Mouse (Mus musculus) right cerebral cortex, postnatal 36 days (tissue): ENCODE results near the gene Prpf19.

Experiments used
- DNase-seq, 2 experiments: peaks; one replicate each; pipeline ENCODE4 v3.0.0; 2022; ENCODE audit warnings: low spot score in 2 of 2, mixed read lengths in 1 of 2

The Prpf19 gene

DNA sequence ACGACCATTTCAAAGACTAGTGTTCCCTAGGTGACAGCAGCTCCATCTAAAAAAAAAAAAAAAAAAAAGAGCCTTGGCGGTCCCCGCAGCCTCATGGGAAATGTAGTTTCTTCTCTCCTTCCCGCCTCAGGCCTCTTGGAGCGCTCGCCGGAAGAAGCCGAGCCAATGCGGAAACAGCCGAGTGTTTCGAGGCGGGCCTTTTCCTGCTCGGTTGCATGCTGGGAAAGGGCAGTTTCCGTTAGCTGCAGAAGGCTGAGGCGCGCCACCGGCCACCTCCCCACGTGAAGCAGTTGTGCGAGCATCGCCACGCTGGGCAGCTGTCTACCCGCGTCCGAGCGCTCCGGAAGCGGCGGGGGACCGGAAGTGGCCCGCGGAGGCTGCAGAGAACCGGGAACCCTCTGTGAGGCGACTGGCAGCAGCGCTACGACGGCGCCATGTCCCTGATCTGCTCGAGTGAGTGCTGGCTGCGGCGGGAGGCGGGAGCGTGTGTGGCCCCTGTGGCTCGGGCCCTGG is at the start of gene Prpf19:
TSS of gene Prpf19 (plus strand) at position 216 of the 513 bp plus-strand sequence.
- DNase-seq: peak; percentile 97 to 98

DNA sequence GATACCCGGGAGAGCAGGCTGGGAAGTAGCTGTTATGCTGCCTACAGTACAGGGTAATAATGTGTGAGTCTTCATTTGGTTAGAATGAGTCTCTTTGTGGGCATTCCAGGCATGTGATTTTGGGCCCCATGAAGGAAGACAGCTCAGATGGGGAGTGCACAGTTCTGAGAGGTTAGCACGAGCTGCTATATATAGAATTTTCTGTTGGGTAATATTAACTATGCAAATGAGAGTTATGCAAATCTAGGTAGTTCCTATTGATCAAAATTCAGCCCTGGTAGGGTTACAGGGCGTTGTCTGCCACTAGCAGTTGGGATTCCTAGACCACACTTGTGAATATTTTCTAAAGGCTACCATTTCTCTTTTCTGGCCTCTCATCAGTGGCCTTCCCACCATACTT is 49.6 kb upstream of the Prpf19 start:
- no peak for DNase-seq

DNA sequence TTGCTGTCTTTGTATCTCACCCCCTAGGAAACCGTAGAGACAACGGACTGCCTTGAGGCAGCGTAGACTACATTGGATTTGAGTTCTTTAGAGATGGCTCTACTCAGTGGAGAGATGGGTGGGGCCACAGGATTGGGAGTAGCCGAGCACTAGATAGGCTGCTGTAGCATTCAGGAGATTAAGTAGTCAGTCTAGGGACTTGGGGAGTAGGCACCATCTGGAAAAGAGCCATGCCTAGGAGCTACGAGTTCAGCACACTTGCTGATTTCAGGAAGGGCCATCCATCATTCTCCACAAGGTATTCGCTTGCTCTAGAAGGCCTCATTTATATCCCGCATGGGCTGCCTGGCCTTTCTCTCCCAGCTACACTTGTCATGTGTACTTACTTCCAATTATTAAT is 48.9 kb upstream of the Prpf19 start:
- DNase-seq: no peak

DNA sequence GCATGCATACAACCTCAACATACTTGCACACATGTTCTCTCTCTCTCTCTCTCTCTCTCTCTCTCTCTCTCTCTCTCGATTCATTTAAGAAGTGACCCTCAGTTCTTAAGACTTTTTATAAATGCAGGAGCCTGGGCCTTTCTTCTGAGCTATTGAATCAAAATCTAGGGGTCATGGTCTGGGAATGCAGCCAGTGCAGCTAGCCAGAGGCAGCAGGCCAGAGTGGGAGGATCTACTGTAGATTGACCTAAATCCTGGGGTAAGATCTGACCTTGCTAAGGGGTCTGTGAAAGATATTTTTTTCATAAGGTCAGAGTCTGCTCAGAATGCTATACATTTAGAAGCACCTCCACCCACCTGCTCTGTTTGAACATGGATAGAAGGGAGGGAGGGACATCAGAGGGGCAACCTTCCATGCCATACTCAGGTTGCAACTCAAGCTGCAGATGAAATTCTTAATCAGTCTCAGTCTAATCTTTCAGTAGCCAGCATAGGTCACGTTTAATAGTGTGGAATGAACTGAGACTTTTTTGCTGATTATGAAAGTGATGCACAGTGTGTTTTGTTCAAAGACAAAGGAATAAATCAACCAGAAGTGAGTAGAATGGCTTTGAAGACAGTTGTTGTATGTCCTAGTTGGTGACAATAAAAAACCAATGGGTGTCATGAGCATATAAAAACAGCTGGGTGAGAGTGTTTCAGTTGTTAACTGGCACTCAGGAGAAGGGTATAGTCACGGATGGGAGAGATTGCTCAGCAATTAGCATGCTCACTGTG is 47.5 kb upstream of the Prpf19 start:
- DNase-seq: no peak

DNA sequence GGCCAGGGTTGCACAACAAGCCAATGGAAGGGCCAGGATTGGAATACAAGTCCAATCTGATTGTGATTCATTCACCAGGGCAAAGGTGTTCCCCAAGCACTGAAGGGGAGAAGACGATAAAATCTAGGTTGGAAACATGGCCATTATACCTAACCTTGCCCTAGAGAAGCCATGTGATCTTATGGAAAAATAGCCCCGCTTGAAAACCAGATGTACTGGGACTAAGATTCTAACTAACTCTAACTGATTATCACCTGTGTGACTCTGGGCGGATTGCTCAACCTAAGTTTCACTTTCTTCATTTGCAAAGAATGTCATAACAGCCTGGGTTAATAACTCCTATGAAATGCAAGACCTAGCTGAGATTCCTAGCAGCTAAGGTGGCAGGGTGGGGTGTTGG is 39.6 kb upstream of the Prpf19 start:
- DNase-seq: no peak

DNA sequence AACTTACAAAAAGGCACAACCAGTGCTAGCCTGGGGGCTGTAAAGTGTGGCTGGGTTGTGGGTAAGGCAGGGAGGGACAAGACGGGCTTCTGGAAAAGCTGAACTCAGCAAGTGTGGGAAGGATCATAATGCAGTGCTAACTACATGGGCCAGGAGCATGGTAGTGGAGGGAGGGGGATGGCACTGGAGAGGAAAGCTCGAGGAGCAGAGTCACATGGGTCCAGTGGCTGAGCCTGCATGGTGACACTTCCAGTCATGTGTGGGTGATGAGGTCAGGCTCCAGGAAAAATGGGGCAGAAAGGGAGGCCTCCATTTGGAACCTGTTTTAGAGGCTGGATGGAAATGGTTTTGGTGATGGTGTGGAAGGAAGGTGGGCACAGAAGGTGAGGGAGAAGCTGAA is 38.5 kb upstream of the Prpf19 start:
- DNase-seq: no peak

DNA sequence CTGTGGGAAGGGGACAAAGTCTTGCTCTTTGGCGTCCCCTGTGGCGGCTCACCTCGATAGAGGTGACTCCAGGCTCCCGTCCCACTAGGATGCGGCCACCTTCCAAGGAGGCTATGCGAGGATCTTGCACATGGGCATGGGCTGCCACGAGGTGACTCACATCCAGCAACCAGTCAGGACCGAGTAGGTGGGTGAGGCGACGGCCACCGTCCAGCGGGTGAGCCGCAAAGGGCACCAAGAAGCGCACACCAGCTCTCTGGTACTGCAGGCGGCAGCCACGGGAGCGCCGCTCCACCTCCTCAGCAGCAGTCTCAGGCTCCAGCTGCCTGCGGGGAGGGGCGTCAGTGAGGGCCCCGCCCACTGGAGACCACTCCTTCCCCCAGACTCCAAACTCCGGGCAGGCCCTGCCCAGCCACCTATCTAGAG is 34.9 kb upstream of the Prpf19 start:
- no peak for DNase-seq

DNA sequence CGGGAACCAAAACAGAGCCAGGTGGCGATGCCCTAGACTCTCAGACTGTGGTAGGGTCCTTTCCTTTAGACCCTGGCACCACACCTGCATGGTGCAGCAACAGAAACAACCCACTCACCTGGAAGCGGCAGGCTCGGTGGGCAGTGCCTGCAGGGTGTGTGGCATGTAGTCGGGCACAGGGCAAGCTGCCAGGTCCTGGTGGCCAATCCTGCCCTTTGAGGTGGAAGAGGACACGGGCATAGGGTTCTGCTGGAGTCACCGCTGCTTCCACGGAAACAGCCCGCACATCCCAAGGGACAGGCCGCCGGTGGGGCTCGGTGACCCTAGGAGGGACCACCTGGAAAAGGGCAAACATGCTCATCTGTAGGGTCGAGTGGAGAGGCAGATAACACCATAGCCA is 28.7 kb upstream of the Prpf19 start:
- DNase-seq: no peak

DNA sequence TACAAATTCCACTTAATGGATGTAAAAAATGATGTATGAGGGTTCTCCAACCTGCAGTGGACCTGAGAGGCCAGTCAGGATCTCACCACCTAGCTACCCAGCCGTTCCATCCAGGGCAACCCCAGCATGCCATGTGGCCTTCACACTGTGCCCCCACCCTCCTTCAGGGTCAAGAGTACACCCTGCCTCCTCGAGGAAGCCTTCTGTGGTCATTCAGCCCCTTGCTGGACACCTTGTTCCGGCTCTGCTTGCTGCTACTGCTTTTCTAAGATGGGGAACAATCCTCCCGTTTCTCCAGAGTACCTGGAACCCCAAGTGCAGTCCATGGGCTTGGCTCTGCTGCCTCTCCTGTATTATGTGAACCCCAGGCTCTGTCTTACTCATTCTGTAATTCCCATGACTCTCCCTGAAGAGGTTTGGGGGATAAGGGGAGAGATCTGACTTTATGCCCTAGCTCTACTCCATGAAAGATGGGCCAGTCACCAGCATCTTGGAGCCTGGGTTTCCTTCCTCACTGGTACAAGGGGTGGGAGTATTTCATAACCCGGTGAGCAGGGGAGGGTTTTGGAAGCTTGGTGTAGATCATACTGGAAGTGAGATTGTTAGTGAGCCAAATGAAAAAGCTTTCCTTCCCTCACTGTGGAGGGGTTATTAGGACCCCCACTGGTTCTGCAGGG is 26.9 kb upstream of the Prpf19 start:
- no peak for DNase-seq

DNA sequence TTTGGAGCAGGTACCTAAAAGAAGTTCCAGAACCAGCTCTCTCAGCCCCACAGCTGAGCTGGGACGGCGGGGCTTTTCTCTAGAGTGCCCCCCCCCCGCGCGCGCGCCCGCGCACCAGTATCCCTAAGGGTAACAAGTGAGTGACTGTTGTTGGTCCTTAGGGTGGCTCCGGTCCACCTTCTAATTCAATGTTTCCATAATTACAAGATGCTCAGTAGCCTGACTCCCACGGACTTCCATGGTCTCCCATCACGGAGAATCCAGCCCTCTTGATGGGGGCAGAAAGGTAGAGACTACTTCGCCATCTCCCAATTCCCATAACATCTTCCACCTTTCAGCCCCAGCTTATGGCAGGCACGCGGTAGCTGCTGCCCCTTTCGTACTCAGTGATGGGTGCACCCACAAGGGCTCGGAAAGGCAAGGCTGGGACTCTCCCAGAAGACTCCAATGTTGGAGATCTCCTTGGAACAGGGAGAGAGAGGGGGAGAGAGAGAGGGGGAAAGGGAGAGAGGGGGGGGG is 26.3 kb upstream of the Prpf19 start:
- no peak for DNase-seq

DNA sequence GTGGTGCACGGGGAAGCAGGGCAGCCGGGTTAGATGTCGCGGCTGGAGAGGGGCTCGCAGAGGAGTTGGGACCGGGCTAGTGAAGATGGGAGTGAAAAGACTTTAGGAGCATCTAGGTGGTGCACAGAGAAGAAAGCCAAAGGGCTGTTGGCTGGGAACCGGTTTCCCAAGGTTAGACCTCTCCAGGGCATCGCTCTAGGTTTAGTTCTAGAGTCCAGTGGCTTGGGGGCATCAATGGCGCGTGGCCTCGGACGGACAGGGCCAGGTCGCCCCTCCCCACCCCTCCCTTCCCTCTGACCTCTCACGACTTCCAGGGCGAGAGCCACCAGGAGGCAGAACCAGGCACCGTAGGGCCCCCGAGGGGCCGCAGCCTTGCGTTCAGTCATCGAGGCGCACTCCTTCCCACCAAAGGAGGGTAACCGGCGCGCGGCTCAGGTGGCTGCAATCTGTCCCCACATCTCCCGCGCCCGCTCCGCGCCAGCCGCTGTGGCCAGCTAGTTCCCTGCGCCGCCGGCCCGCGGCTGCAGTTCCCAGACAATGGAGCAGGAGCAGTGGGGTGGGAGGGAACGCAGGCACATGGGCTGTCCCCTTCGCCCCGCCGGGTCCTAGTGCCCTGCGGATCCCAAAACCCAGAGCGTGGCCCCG is 25.7 kb upstream of the Prpf19 start:
- peak; percentile 88 to 90 for DNase-seq

DNA sequence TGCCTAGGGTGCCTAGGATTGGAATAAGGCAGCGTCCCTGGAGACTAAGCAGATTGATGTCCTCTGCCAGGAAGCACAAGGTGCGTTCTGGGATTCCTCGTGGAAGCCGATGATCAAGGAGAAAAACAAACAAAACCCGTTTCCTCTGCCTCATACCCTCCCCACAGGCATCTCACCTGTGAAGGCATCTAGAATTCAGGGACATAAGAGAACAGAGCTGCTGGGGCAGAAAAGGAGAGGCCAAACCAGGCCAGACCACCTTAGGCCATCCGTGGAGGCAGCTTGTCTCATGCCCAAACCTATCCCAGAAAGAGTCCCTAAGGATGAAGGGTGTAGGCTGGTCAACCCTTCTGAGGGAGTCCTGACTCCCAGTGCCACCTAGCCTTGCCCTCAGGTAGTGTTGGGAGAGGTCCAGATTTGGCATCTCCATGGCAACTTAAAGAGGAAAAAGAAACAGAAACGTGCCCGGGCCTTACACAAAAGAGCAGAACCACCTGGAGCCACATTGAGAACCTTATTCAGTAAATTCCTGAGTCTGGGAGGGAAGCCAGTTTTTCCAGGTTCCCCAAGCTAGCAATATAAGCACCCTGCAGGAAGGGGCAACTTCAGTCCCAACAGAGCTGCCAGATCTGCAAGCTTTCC is 25.0 kb upstream of the Prpf19 start, which contains the start of gene Tmem132a:
TSS of gene Tmem132a (minus strand) at position 55 of the 642 bp plus-strand sequence.
- DNase-seq: no peak

DNA sequence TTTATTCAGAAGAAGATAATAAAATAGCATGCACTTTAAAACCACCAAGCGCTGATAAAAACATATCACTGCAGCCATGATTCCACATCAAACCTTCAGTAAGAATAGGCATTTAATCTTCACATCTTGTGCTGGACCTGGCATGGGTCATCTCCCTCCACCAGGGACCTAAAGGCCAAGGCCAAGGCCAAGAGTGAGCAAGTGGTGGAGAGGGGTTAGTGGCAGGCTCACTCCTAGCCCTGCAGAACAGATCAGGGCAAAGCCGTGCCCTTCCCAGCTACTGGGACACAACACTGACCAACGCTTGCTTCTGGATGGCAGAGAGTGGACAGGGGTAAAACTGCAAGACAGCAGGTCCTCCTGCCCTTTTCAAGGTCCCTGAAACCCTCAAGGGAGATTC is 24.4 kb upstream of the Prpf19 start:
- no peak for DNase-seq

DNA sequence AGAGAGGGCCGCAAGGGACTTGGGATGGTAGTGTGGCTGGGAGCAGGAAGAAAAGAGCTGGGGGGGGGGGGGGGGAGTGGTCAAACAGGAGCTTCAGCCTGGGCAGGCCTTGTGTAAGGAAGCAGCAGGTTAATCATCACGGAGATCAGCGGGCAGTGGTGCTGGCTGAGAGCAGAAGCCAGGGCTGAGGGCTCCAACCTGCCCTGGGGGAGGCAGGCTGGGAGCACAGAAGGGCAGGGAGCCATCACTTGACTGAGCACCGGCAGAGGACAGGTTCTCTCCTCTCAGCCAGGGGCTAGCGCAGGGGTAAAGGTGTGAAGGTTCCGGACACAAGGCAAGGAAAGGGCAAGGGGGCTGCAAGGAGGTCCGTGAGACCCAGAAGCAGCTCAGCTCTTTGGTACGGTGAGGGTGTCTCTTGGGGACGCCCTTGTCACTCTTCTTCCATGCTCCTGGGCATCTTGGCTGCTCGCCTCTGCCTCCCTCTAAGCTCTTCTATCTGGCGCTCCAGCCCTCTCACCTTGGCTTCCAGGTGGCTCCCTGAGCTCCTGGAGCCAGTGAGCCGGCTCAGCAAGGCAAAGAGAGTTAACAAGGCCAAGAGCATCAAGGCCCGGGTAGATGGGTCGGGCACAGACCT is 23.6 kb upstream of the Prpf19 start:
- no peak for DNase-seq

DNA sequence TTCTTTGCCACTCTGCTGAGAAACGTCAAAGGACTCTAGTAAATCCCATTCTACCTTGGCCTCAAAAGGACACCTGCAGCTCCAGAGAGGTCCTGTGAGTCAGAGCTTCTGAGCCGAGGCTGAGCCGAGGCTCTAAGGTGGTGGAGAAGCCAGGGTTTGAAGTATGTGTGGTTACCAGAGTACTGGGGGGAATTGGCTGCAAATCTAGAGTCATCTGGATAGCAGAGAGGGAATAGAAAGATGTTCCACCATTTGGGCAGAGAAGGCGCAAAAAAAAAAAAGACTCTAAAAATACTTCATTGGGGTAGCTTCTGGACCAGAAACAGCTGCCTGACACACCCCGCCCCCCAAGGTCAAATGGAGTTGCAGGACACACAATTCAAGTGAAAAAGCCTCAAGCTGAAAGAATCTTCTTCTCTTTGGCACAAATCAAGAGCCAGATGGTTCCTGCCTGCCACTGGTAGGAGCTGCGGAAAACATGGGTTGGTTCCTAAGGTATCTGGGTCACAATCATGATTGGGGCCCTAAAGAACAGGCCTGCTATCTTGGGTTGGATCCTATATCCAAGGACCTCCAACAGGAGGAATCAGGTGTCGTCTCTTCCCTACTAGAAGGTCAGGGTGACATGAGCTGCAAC is 16.7 kb upstream of the Prpf19 start:
- DNase-seq: no peak

DNA sequence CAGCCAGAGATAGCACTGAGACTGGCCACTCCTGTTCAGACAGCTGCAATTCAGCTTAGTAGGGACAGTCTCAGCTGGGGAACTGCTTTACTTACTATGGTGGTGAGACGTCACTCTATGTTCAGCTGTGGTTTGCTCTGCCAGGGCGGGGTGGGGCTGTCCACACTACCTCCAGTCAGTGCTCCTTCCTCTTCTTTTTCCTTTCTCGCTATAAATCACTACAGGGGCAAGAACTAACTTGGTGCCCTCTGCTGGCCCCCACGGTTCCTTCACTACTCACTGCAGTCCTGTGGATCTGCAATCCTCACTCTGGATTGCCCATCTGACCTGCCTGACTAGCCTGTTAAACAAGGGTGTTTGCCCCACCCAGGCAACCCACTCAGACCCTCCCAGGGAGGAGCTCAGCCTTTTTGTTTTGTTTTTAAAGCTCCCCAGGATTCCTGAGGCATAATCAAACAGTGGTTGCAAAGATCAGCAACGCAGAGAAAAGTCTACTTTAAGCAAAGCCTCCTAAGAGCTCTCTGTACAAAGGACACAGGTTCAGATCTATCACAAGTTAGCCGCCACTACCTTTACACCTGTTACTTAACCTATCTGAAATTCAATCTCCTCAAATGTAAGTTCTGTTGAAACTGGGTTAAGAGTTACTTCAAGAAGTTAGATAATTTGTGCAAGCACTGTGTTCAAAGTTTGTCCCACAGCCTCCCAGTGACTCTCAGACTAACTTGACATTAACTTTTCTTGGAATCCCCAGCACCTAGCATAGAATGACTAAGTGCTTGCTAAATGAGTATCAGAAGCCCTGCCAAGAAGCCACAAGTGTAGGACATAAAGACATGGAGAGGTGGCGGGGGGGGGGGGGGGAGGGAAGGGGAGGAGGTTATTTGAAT is 14.7 kb upstream of the Prpf19 start:
- DNase-seq: no peak

DNA sequence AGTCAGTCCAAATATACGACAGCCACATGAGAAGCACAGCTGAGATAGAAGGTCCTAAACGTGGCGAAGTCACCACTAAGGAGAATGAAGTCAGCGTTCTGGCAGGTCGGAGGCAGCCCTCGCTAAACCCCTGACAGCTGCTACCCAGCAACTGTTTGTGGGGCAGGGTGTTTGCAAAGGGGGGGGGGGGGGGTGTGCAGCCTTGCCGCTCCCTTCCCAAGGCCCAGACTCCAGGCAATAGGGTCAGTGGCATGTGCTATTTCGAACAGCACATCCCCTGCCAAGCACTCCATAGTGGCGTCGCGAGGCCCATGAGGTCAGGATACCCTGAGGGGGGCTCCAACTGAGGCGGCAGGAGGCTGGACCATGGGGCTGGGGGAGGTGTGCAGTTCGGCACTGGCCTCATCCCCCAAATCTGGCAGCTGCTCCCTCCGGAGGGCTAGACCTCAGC is 14.0 kb upstream of the Prpf19 start:
- DNase-seq: no peak

DNA sequence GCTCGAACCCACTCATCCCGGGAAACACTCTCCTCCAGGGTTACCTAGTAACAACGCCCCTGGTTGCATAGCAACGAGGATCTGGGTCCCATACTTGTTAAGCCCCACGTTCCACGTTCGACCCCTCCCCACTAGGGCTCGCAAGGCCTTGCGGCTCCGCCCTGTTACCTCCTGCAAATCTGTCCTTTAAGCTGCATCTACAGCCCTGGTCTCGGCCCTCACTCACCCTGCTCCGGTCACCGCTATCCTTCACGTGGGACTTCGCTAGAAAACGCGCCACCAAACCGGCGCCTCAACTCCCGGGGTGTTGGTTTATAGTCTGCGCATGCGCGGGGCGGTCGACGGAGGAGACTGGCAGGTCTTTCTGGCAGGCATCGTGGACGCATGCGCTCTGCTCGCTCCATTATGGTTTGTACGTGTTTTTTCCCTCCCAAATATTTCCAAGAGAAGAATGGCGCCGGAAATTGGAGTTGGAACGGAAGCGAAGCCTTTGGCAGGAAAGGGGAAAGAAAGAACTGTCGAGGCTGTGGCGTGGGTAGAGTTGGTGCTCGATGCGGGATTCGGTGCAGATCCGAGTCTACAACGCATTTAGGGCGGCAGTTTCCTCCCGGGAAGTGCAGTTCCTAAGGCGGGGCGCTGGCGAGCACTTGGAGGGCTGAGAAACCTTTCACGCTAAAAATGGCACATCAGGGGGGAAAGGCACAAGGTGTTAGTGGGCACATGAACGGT is 13.4 kb upstream of the Prpf19 start, which contains the start of gene Tmem109:
TSS of gene Tmem109 (minus strand) at position 576 of the 729 bp plus-strand sequence.
- peak; percentile 90 for DNase-seq

DNA sequence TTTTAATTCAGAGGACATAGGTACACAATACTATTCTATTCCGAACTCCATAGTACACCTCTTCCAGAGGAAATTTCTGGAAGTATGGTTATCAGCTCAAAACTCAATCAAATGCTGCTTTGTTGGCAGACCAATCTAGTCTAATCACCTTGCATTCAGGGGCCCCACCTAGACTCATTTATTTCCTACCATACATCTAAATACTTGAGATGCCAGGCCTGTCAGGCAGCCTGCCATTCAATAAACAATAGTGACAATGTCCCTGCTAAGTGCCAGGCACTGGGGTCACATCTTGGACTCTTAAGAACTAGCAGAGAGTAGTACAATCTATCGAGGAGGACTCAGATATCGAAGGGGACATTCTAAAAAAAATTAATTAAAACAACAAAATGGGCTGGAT is 2.8 kb upstream of the Prpf19 start:
- no peak for DNase-seq
